Mouse (Mus musculus) lung, embryonic 14.5 days (tissue): ENCODE measurements at regions not wholly inside any gene's neighbourhood (a gene's known extent, or its start where the extent isn't known, plus 50 kb on each side); places are given as distances from the start of the nearest gene placed in this dataset.
A peak's percentile ranks its signal among the peaks of the same experiment; 100 is the strongest.

Experiments
- ATAC-seq: fragments of 200-750 bp; cut with Nextera tagmentation; 2 replicates; pipeline ENCODE4 v1.8.0; 2017; ENCODE audit warnings: mild to moderate bottlenecking, moderate TSS enrichment, moderate library complexity; ENCODE audit not compliant: insufficient read depth
- DNase-seq: peaks from one replicate; pipeline ENCODE4 v3.0.0-alpha.2; 2015
- H3K27ac ChIP-seq: fragments of 300-500 bp; sonication (generic); 2 replicates; pipeline ENCODE4 v1.5.1; 2014; ENCODE audit warnings: low read depth, mild to moderate bottlenecking, moderate library complexity
- H3K27me3 ChIP-seq: fragments of 300-500 bp; sonication (generic); 2 replicates; pipeline ENCODE4 v1.6.1; 2014; ENCODE audit warnings: low read length, control low read depth; ENCODE audit not compliant: insufficient read depth
- H3K36me3 ChIP-seq: fragments of 300-500 bp; sonication (generic); 2 replicates; pipeline ENCODE4 v1.6.1; 2014; ENCODE audit warnings: control low read depth; ENCODE audit not compliant: insufficient read depth
- H3K4me1 ChIP-seq: fragments of 300-500 bp; sonication (generic); 2 replicates; pipeline ENCODE4 v1.6.1; 2014; ENCODE audit warnings: antibody characterized with exemption, control low read depth; ENCODE audit not compliant: insufficient read depth
- H3K4me2 ChIP-seq: fragments of 300-500 bp; sonication (generic); 2 replicates; pipeline ENCODE4 v1.6.1; 2014; ENCODE audit warnings: mild to moderate bottlenecking
- H3K4me3 ChIP-seq: fragments of 300-500 bp; sonication (generic); 2 replicates; pipeline ENCODE4 v1.5.1; 2014; ENCODE audit warnings: low read depth, low read length
- H3K9ac ChIP-seq: fragments of 300-500 bp; sonication (generic); 2 replicates; pipeline ENCODE4 v1.6.1; 2014
- H3K9me3 ChIP-seq: fragments of 300-500 bp; sonication (generic); 2 replicates; pipeline ENCODE4 v1.6.1; 2016; ENCODE audit warnings: low read depth, low read length, control low read depth
- CTCF ChIP-seq: IDR thresholded peaks from 2 replicates; pipeline ENCODE4 v1.5.1; 2016; ENCODE audit warnings: antibody characterized with exemption, low read depth
- WGBS: fragments of 180-500 bp; shearing (Covaris S2); extraction: QIAGEN DNeasy Blood & Tissue Kit; methylation state at CpG from one replicate; pipeline ENCODE4 v1.1.7; 2014; 5-methylcytosine and 5-hydroxymethylcytosine counted together

- no peaks in the 10 kb centered on the region for H3K9me3 ChIP-seq
- peak; percentile 24; the same call in 1 of the 2 replicates for ATAC-seq
- no peak overlapping the region for H3K27ac ChIP-seq
- no peak for TF ChIP-seq CTCF
- peak; percentile 65 for DNase-seq
- no peaks in the 10 kb centered on the region for H3K27me3 ChIP-seq
- no peaks in the 10 kb centered on the region for H3K4me1 ChIP-seq
- H3K9ac ChIP-seq, result no peak overlapping the region
- no peak overlapping the region for H3K4me2 ChIP-seq
- no peaks in the 10 kb centered on the region for H3K36me3 ChIP-seq
- H3K4me3 ChIP-seq, result no peak overlapping the region
- WGBS, result 38% methylated on average over 6 of the region's 6 CpGs
Measured at GRCm38 (mm10) chr8:116422826-116423225, 81.9 kb upstream of the Dynlrb2 start.

- Histone ChIP-seq H3K27ac (no peak overlapping the region), H3K9ac (no peak overlapping the region), H3K36me3 (no peaks in the 10 kb centered on the region), H3K9me3 (no peaks in the 10 kb centered on the region), H3K4me3 (no peak overlapping the region), H3K4me2 (peak overlapping the region; percentile 21; the same call in 1 of the 2 replicates), H3K27me3 (no peaks in the 10 kb centered on the region; the same call in 1 of the 2 replicates), H3K4me1 (peaks cover 7% of the 10 kb centered on the region; the same call in 1 of the 2 replicates)
- no peak for ATAC-seq
- no peak for TF ChIP-seq CTCF
- WGBS, result 15% methylated on average over 12 of the region's 12 CpGs
- peak; percentile 55 for DNase-seq
Measured at GRCm38 (mm10) chr8:116412703-116413102, 92.1 kb upstream of the Dynlrb2 start.

- no peaks in the 10 kb centered on the region; the same call in 1 of the 2 replicates for H3K27me3 ChIP-seq
- H3K9ac ChIP-seq, result no peak overlapping the region
- H3K4me2 ChIP-seq, result no peak overlapping the region
- H3K4me1 ChIP-seq, result peaks cover 4% of the 10 kb centered on the region; the same call in 1 of the 2 replicates
- ATAC-seq (no peak), DNase-seq (no peak)
- no peak for TF ChIP-seq CTCF
- H3K9me3 ChIP-seq, result no peaks in the 10 kb centered on the region
- H3K4me3 ChIP-seq, result no peak overlapping the region
- no peaks in the 10 kb centered on the region for H3K36me3 ChIP-seq
- no peak overlapping the region for H3K27ac ChIP-seq
- 62% methylated on average over 5 of the region's 5 CpGs for WGBS
Measured at GRCm38 (mm10) chr8:116410041-116410440, 94.7 kb upstream of the Dynlrb2 start.

- Histone ChIP-seq H3K36me3 (no peaks in the 10 kb centered on the region), H3K4me2 (no peak overlapping the region), H3K9me3 (no peaks in the 10 kb centered on the region), H3K4me3 (no peak overlapping the region), H3K4me1 (peaks cover 4% of the 10 kb centered on the region; the same call in 1 of the 2 replicates), H3K27ac (no peak overlapping the region), H3K9ac (no peak overlapping the region), H3K27me3 (no peaks in the 10 kb centered on the region; the same call in 1 of the 2 replicates)
- ATAC-seq (no peak), DNase-seq (no peak)
- 88% methylated on average over 6 of the region's 6 CpGs for WGBS
- no peak for TF ChIP-seq CTCF
Measured at GRCm38 (mm10) chr8:116409011-116409410, 95.8 kb upstream of the Dynlrb2 start.

GRCm38 (mm10) chr8:116404571-116404970, 100.2 kb upstream of the Dynlrb2 start:
- Histone ChIP-seq H3K36me3 (no peaks in the 10 kb centered on the region), H3K27ac (no peak overlapping the region), H3K4me1 (no peaks in the 10 kb centered on the region), H3K9me3 (no peaks in the 10 kb centered on the region), H3K27me3 (no peaks in the 10 kb centered on the region), H3K9ac (no peak overlapping the region), H3K4me3 (no peak overlapping the region), H3K4me2 (no peak overlapping the region)
- TF ChIP-seq CTCF, result no peak
- ATAC-seq, result no peak
- no peak for DNase-seq

GRCm38 (mm10) chr8:116403366-116403765, 101.4 kb upstream of the Dynlrb2 start:
- no peak for ATAC-seq
- WGBS, result 71% methylated on average over 5 of the region's 5 CpGs
- Histone ChIP-seq H3K9ac (no peak overlapping the region), H3K4me3 (no peak overlapping the region), H3K27ac (no peak overlapping the region), H3K9me3 (no peaks in the 10 kb centered on the region), H3K4me1 (no peaks in the 10 kb centered on the region), H3K36me3 (no peaks in the 10 kb centered on the region), H3K4me2 (no peak overlapping the region), H3K27me3 (no peaks in the 10 kb centered on the region)
- no peak for DNase-seq
- TF ChIP-seq CTCF, result no peak

- TF ChIP-seq CTCF, result no peak
- WGBS, result 40% methylated on average over 2 of the region's 2 CpGs
- no peak overlapping the region for H3K4me2 ChIP-seq
- peaks cover 4% of the 10 kb centered on the region; the same call in 1 of the 2 replicates for H3K9me3 ChIP-seq
- H3K27ac ChIP-seq, result no peak overlapping the region
- H3K27me3 ChIP-seq, result no peaks in the 10 kb centered on the region
- H3K9ac ChIP-seq, result no peak overlapping the region
- no peak for DNase-seq
- no peaks in the 10 kb centered on the region for H3K4me1 ChIP-seq
- H3K36me3 ChIP-seq, result no peaks in the 10 kb centered on the region
- no peak overlapping the region for H3K4me3 ChIP-seq
- ATAC-seq, result no peak
Measured at GRCm38 (mm10) chr8:116399452-116399851, 105.3 kb upstream of the Dynlrb2 start.
